Mouse (Mus musculus) Patski (cell line): Measurements from ENCODE around the gene Cd5. TPM values are rescaled to one million over a fixed set of nuclear protein-coding genes. Genes with fewer than 3 reads are reported as not detected.

Experiments
- ATAC-seq: fragments of 100-300 bp; one replicate; pipeline ENCODE4 v1.8.0; 2021
- CTCF ChIA-PET: fragments of 350-600 bp; sonication (Branson Sonifier 250); formaldehyde crosslinking; loops from one replicate; lab custom pipeline; 2022; ENCODE audit warnings: inconsistent platforms; lab: Charles Lee
- POLR2A ChIA-PET: fragments of 350-600 bp; sonication (Branson Sonifier 250); formaldehyde crosslinking; loops from one replicate; lab custom pipeline; 2022; ENCODE audit warnings: antibody characterized with exemption, inconsistent platforms; lab: Charles Lee
- DNase-seq: peaks from one replicate; pipeline ENCODE4 v3.0.0-alpha.2; 2011; ENCODE audit warnings: low read depth, low spot score
- H3K27me3 ChIP-seq: fragments of 371-371 bp; one replicate; pipeline ENCODE4 v1.5.1; 2021
- CTCF ChIP-seq: fragments of 100-300 bp; IDR thresholded peaks from one replicate; pipeline ENCODE4 v1.5.1; 2021
- in situ Hi-C: fragments of 300-500 bp; cut with MboI; formaldehyde crosslinking; loops from 3 replicates; pipeline ENCODE4 v1.11.1; 2018; ENCODE audit warnings: low pct_unique_long_range_greater_than_20kb, mixed read lengths
- polyA plus RNA-seq: library from polyadenylated mRNA; unstranded; gene quantifications from one replicate; pipeline ENCODE4 v1.2.3, GENCODE M21; 2021

Cd5 gene
- polyA plus RNA-seq, 1 experiment from 2014 or later: not detected

GRCm38 (mm10) chr19:10732741-10733140, 6.1 kb downstream of the Cd5 start:
- in situ Hi-C loops: no loop called here
- no peak for TF ChIP-seq CTCF
- ChIA-PET CTCF (no interaction called here), POLR2A (interaction anchor here (1.0 kb wide), 1 partner anchor 12 kb away, joined by 3 read pairs; no protein-coding TSS in a partner anchor)
- DNase-seq (no peak), ATAC-seq (no peak)
- H3K27me3 ChIP-seq: no peaks in the 10 kb centered on the region

- no peaks in the 10 kb centered on the region for H3K27me3 ChIP-seq
- ChIA-PET CTCF (interaction anchor here (0.7 kb wide), 1 partner anchor 23 kb away, joined by 3 read pairs; no protein-coding TSS in a partner anchor), POLR2A (interaction anchor here (1.0 kb wide), 1 partner anchor 13 kb away, joined by 3 read pairs; no protein-coding TSS in a partner anchor)
- in situ Hi-C loops: no loop called here
- ATAC-seq (no peak), DNase-seq (no peak)
- TF ChIP-seq CTCF: no peak
Measured at GRCm38 (mm10) chr19:10731975-10732374, 6.8 kb downstream of the Cd5 start.

DNA sequence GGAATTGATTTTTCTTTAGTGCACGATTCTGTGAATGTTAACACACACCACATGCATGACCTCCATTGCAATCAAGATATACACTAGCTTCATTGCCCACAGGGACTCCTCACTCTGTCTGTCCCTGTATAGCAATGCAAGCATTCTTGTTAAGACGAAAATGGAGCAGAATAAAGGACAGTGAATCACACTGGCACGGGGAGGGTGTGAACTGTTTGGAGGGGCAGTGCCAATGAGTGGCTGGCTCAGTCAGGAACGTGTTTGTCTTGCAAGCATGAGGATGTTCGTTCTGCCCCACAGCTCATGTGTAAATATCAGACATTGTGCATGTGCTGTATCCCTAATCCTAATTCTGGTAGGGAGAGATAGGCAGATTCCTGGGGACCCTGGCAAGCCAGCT, 8.3 kb downstream of the Cd5 start:
- ChIA-PET POLR2A (no interaction called here), CTCF (interaction anchor here (1.0 kb wide), 2 partner anchors 9 to 100 kb away, joined by 3 read pairs; no protein-coding TSS in a partner anchor)
- DNase-seq (no peak), ATAC-seq (no peak)
- TF ChIP-seq CTCF: no peak
- no peaks in the 10 kb centered on the region for H3K27me3 ChIP-seq
- in situ Hi-C loops: no loop called here

- no peak for TF ChIP-seq CTCF
- ATAC-seq (no peak), DNase-seq (no peak)
- in situ Hi-C loops: no loop called here
- H3K27me3 ChIP-seq: no peaks in the 10 kb centered on the region
- ChIA-PET POLR2A (no interaction called here), CTCF (interaction anchor here (1.0 to 1.1 kb wide), 3 partner anchors 8 to 101 kb away, joined by 3 read pairs; no protein-coding TSS in a partner anchor)
Measured at GRCm38 (mm10) chr19:10729889-10730288, 8.9 kb downstream of the Cd5 start.

GRCm38 (mm10) chr19:10724629-10725363, 14.0 kb downstream of the Cd5 start:
- H3K27me3 ChIP-seq: no peaks in the 10 kb centered on the region
- POLR2A ChIA-PET: no interaction called here
- TF ChIP-seq CTCF: no peak
- CTCF ChIA-PET: interaction anchor here (1.5 kb wide), 1 partner anchor 10 kb away, joined by 4 read pairs; no protein-coding TSS in a partner anchor
- DNase-seq (no peak), ATAC-seq (no peak)
- in situ Hi-C loops: no loop called here

DNA sequence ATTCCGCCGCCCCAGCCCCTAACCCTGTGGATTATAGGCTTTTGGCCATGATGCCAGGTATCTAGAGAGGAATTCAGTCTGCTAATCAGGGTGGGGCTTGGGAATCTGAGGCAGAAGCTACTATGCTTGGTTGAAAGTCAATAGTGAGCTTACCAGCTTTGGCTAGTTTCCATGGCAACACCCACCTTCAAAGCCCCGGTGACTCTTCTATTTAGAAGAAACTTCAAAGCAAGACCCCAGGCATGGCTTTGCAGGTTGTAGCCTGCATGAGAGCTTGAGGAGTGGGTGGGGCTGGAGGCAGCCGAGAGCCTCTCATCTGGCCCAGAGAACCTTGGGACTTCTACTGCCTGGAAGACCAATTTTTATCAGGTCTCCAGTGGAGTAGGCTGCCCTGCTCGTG, 15.2 kb downstream of the Cd5 start:
- CTCF ChIA-PET: interaction anchor here (0.9 to 1.5 kb wide), 3 partner anchors 9 to 150 kb away, joined by 3 to 4 read pairs (median 3); no protein-coding TSS in a partner anchor
- TF ChIP-seq CTCF: no peak
- DNase-seq (no peak), ATAC-seq (no peak)
- no peaks in the 10 kb centered on the region for H3K27me3 ChIP-seq
- POLR2A ChIA-PET: no interaction called here
- in situ Hi-C loops: no loop called here

DNA sequence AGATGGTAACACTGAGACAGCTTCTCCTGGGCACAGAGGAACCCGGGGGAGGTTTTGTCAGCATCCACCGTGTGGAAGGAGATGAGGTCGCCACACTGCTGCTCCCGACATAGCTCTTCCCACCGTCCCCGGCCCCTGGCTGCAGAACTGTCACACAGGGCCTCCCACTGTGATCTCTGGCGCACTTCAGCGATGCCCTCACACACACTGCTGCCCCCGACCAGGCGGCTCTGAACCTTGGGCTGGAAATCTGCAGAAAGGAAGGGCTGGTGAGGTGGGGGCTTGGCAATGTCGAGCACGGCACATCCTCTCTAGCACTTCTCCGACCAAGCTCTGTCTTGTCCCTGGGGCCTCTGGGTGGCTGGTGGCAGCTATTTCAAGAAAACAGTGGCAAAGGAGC, 15.7 kb downstream of the Cd5 start:
- DNase-seq (no peak), ATAC-seq (no peak)
- CTCF ChIA-PET: interaction anchor here (0.9 to 1.5 kb wide), 3 partner anchors 9 to 151 kb away, joined by 3 to 4 read pairs (median 3); no protein-coding TSS in a partner anchor
- POLR2A ChIA-PET: no interaction called here
- TF ChIP-seq CTCF: no peak
- no peaks in the 10 kb centered on the region for H3K27me3 ChIP-seq
- in situ Hi-C loops: no loop called here

DNA sequence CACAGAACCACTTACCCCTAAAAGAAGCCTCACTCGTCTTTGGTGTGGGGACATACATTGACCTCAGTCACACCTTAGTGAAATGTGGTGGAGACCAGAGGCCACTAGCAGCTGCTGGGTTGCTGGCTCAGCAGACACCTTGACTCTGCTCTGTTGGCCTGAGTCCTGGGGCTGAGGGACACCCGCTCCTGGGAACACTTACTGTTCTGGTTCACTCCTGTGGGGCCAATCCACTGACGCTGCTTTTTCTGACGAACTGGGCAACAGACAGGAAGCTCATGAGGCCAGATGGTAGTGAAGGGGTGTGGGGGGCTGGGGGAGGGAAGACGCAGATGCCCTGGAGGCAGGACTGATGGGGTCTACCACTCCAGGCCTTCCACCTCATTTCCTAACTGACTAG, 17.7 kb downstream of the Cd5 start:
- POLR2A ChIA-PET: interaction anchor here (0.9 kb wide), 1 partner anchor 64 kb away, joined by 4 read pairs; no protein-coding TSS in a partner anchor

DNA sequence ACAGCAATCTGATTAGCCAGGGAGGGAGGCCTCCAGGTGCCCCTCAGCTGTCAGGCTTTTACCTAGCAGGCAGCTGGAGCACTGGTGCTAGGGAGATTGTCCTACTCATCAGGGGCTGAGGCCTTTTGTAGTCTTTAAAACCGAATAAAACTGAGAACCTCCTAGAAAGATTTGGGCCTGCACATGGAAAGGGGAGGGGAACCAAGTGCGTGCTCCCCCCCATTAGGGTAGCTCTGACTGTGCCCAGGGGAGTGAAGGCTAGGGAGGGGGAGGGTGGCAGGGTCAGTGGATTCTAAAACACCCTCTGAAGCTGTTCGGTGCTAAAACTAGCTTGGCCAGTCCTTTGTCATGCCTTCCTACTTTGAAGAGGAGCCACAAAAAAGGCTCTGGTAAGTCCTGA, 18.3 kb downstream of the Cd5 start:
- no peaks in the 10 kb centered on the region for H3K27me3 ChIP-seq
- POLR2A ChIA-PET: interaction anchor here (0.7 to 0.9 kb wide), 2 partner anchors 65 to 201 kb away, joined by 3 to 4 read pairs; no protein-coding TSS in a partner anchor
- in situ Hi-C loops: no loop called here
- no peak for TF ChIP-seq CTCF
- DNase-seq: no peak
- CTCF ChIA-PET: interaction anchor here (1.0 to 2.2 kb wide), 3 partner anchors 10 to 110 kb away, joined by 3 to 5 read pairs (median 5); partner anchors contain the start of gene Cd6
- ATAC-seq: no peak

More for the DNA sequence above, 17.7 kb downstream of the Cd5 start:
- in situ Hi-C loops: no loop called here
- ATAC-seq: no peak
- no peak for DNase-seq
- CTCF ChIA-PET: interaction anchor here (1.0 to 2.2 kb wide), 4 partner anchors 9 to 109 kb away, joined by 3 to 5 read pairs (median 4); partner anchors contain the start of gene Cd6
- no peaks in the 10 kb centered on the region for H3K27me3 ChIP-seq
- no peak for TF ChIP-seq CTCF

DNA sequence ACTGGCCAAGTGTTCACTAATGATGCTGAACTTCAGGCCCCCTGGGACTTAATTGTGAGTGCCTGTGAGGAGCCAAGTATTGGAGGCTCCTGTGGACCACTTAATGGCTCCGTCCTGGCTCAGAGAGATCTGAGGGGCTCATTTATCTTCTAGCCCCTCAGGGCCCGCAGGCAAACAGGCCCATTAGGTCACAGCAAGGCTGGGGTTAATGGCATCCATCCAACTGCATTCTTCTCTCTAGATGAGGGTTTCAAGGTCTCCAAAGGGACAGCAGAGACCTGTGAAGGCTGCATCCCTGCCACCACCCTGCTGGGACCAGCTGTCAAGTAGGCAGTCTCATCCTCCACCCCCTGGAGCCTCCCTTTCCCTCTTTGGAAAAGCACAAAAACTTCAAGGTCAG, 19.1 kb downstream of the Cd5 start:
- no peak for TF ChIP-seq CTCF
- POLR2A ChIA-PET: interaction anchor here (0.7 kb wide), 1 partner anchor 202 kb away, joined by 3 read pairs; no protein-coding TSS in a partner anchor
- no peak for DNase-seq

More for the DNA sequence above, 19.1 kb downstream of the Cd5 start:
- CTCF ChIA-PET: no interaction called here
- in situ Hi-C loops: loop anchor here (5.0 to 10.0 kb wide), 3 partner anchors 125 to 238 kb away; no protein-coding TSS in a partner anchor
- no peak for ATAC-seq
- H3K27me3 ChIP-seq: no peaks in the 10 kb centered on the region
